Mouse (Mus musculus) limb, embryonic 13.5 days (tissue): ENCODE measurements around the gene Cpeb2. TPM values are rescaled to one million over a fixed set of nuclear protein-coding genes. Genes with fewer than 3 reads are reported as not detected.

ENCODE experiments used
- ATAC-seq: fragments of 200-750 bp; cut with Nextera tagmentation; 2 replicates; pipeline ENCODE4 v1.8.0; 2017; ENCODE audit warnings: low read depth, moderate number of reproducible peaks, moderate TSS enrichment; ENCODE audit not compliant: low FRiP score
- H3K27ac ChIP-seq: fragments of 300-500 bp; sonication (generic); 2 replicates; pipeline ENCODE4 v1.5.1; 2015; ENCODE audit warnings: inconsistent platforms, mild to moderate bottlenecking, moderate library complexity
- H3K27me3 ChIP-seq: fragments of 300-500 bp; sonication (generic); 2 replicates; pipeline ENCODE4 v1.6.1; 2015; ENCODE audit warnings: mild to moderate bottlenecking, inconsistent platforms
- H3K36me3 ChIP-seq: fragments of 300-500 bp; sonication (generic); 2 replicates; pipeline ENCODE4 v1.6.1; 2015; ENCODE audit warnings: inconsistent platforms, mild to moderate bottlenecking, moderate library complexity
- H3K4me1 ChIP-seq: fragments of 300-500 bp; sonication (generic); 2 replicates; pipeline ENCODE4 v1.6.1; 2015; ENCODE audit warnings: inconsistent platforms
- H3K4me2 ChIP-seq: fragments of 300-500 bp; sonication (generic); replicated peaks from 2 replicates; pipeline ENCODE4 v1.6.1; 2015; ENCODE audit warnings: inconsistent platforms, mild to moderate bottlenecking, moderate library complexity
- H3K4me3 ChIP-seq: fragments of 300-500 bp; sonication (generic); 2 replicates; pipeline ENCODE4 v1.5.1; 2015; ENCODE audit warnings: moderate library complexity, mild to moderate bottlenecking, inconsistent platforms
- H3K9ac ChIP-seq: fragments of 300-500 bp; sonication (generic); 2 replicates; pipeline ENCODE4 v1.6.1; 2015; ENCODE audit warnings: mild to moderate bottlenecking, inconsistent platforms
- H3K9me3 ChIP-seq: fragments of 300-500 bp; sonication (generic); 2 replicates; pipeline ENCODE4 v1.6.1; 2016; ENCODE audit warnings: inconsistent platforms
- WGBS: fragments of 180-500 bp; shearing (Covaris S2); methylation state at CpG from one replicate; pipeline ENCODE4 v1.1.7; 2015; 5-methylcytosine and 5-hydroxymethylcytosine counted together
- polyA plus RNA-seq: library from polyadenylated mRNA; unstranded; fragments of >200 nt; fragmentation: Nextera tagmentation; extraction: Ambion mirVana; gene quantifications from 2 replicates; pipeline ENCODE4 v1.2.1, GENCODE M21; 2015

The Cpeb2 gene
- polyA plus RNA-seq, 1 experiment from 2014 or later = 2.7 TPM

GRCm38 (mm10) chr5:43246236-43246635 is 13.3 kb downstream of the Cpeb2 start:
- H3K9ac ChIP-seq = no peak overlapping the region
- H3K4me1 ChIP-seq = no peaks in the 10 kb centered on the region
- no peak overlapping the region for H3K4me2 ChIP-seq
- peaks cover 5% of the 10 kb centered on the region; the same call in 1 of the 2 replicates for H3K36me3 ChIP-seq
- H3K4me3 ChIP-seq = no peak overlapping the region
- 91% methylated on average over 8 of the region's 8 CpGs for WGBS
- no peak for ATAC-seq
- H3K9me3 ChIP-seq = no peaks in the 10 kb centered on the region
- no peak overlapping the region for H3K27ac ChIP-seq
- no peaks in the 10 kb centered on the region for H3K27me3 ChIP-seq

GRCm38 (mm10) chr5:43246954-43247353 is 14.0 kb downstream of the Cpeb2 start:
- Histone ChIP-seq H3K36me3 (peaks cover 5% of the 10 kb centered on the region; the same call in 1 of the 2 replicates), H3K4me1 (no peaks in the 10 kb centered on the region), H3K4me3 (no peak overlapping the region), H3K4me2 (no peak overlapping the region), H3K27me3 (no peaks in the 10 kb centered on the region), H3K9ac (no peak overlapping the region), H3K27ac (no peak overlapping the region), H3K9me3 (no peaks in the 10 kb centered on the region)
- no peak for ATAC-seq
- WGBS = 82% methylated on average over 6 of the region's 6 CpGs

GRCm38 (mm10) chr5:43248001-43248430 is 15.0 kb downstream of the Cpeb2 start:
- Histone ChIP-seq H3K4me2 (no peak overlapping the region), H3K4me3 (no peak overlapping the region), H3K4me1 (no peaks in the 10 kb centered on the region), H3K9me3 (no peaks in the 10 kb centered on the region), H3K9ac (no peak overlapping the region), H3K36me3 (peaks cover 5% of the 10 kb centered on the region; the same call in 1 of the 2 replicates), H3K27me3 (no peaks in the 10 kb centered on the region), H3K27ac (no peak overlapping the region)
- 53% methylated on average over 3 of the region's 3 CpGs for WGBS
- no peak for ATAC-seq

- Histone ChIP-seq H3K27me3 (no peaks in the 10 kb centered on the region), H3K9ac (no peak overlapping the region), H3K9me3 (no peaks in the 10 kb centered on the region), H3K4me2 (no peak overlapping the region), H3K4me3 (no peak overlapping the region), H3K36me3 (no peaks in the 10 kb centered on the region), H3K27ac (no peak overlapping the region), H3K4me1 (no peaks in the 10 kb centered on the region)
- no peak for ATAC-seq
- 89% methylated on average over 2 of the region's 2 CpGs for WGBS
Measured at GRCm38 (mm10) chr5:43257490-43257889, 24.5 kb downstream of the Cpeb2 start.

GRCm38 (mm10) chr5:43258472-43259142 is 25.6 kb downstream of the Cpeb2 start:
- Histone ChIP-seq H3K9me3 (no peaks in the 10 kb centered on the region), H3K27me3 (no peaks in the 10 kb centered on the region), H3K4me3 (no peak overlapping the region), H3K4me1 (no peaks in the 10 kb centered on the region), H3K27ac (no peak overlapping the region), H3K36me3 (no peaks in the 10 kb centered on the region), H3K9ac (no peak overlapping the region), H3K4me2 (no peak overlapping the region)
- ATAC-seq = no peak
- WGBS = 94% methylated on average over 3 of the region's 3 CpGs

DNA sequence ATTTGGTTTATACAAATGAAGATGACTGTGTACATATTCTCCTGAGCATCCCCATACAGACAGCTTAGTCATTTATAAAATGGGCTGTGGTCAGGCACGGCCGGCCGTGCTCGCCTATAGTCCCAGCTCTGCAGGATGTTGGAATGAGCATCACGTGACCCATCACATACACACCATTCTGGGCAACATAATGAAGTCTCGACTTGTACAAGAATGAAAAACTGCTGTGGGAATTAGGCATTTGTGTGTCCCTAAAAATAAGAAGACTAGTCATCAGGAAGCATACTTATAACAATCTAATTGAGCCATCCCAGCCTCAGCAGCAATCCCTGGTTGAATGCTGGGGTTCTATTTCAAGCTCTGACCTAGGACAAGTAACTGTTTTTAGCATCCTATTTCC is 28.8 kb downstream of the Cpeb2 start:
- 84% methylated on average over 6 of the region's 6 CpGs for WGBS
- ATAC-seq = no peak
- H3K4me1 ChIP-seq = no peaks in the 10 kb centered on the region

DNA sequence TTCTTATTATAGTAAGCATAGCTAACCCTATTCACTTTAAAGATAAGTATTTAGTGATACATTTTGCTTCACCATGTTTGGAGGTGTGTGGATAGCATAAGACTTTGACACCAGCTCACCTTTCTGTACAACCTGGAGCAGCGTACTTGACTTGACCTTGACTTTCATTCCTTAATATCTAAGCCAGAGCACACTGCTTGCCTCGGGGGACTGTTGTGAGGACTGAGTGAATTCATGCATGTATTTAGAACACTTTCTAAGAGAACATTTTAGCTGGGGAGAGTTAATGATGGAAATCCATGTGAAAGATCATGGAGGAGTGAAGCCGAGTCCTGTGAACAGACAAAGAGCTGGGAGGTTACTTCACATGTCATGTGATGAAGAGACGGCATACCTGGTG is 31.0 kb downstream of the Cpeb2 start:
- H3K36me3 ChIP-seq = no peaks in the 10 kb centered on the region
- no peak overlapping the region for H3K9ac ChIP-seq
- 87% methylated on average over 4 of the region's 4 CpGs for WGBS
- H3K27me3 ChIP-seq = no peaks in the 10 kb centered on the region
- ATAC-seq = no peak
- no peak overlapping the region for H3K4me2 ChIP-seq
- H3K27ac ChIP-seq = no peak overlapping the region
- no peak overlapping the region for H3K4me3 ChIP-seq
- H3K9me3 ChIP-seq = no peaks in the 10 kb centered on the region
- no peaks in the 10 kb centered on the region for H3K4me1 ChIP-seq

More for the DNA sequence above, 28.8 kb downstream of the Cpeb2 start:
- Histone ChIP-seq H3K36me3 (no peaks in the 10 kb centered on the region), H3K4me2 (no peak overlapping the region), H3K27ac (no peak overlapping the region), H3K27me3 (no peaks in the 10 kb centered on the region), H3K9me3 (no peaks in the 10 kb centered on the region), H3K9ac (no peak overlapping the region), H3K4me3 (no peak overlapping the region)

GRCm38 (mm10) chr5:43264696-43265095 is 31.7 kb downstream of the Cpeb2 start:
- Histone ChIP-seq H3K9me3 (no peaks in the 10 kb centered on the region), H3K27ac (no peak overlapping the region), H3K4me2 (no peak overlapping the region), H3K4me1 (no peaks in the 10 kb centered on the region), H3K36me3 (no peaks in the 10 kb centered on the region), H3K4me3 (no peak overlapping the region), H3K27me3 (no peaks in the 10 kb centered on the region), H3K9ac (no peak overlapping the region)
- no peak for ATAC-seq
- WGBS = 89% methylated on average over 2 of the region's 2 CpGs

- no peak overlapping the region for H3K9ac ChIP-seq
- no peaks in the 10 kb centered on the region for H3K4me1 ChIP-seq
- H3K9me3 ChIP-seq = no peaks in the 10 kb centered on the region
- H3K4me2 ChIP-seq = no peak overlapping the region
- H3K27me3 ChIP-seq = no peaks in the 10 kb centered on the region
- no peak overlapping the region for H3K4me3 ChIP-seq
- H3K27ac ChIP-seq = no peak overlapping the region
- WGBS = 96% methylated on average over 1 of the region's 1 CpGs
- no peaks in the 10 kb centered on the region for H3K36me3 ChIP-seq
- no peak for ATAC-seq
Measured at GRCm38 (mm10) chr5:43277982-43278381, 45.0 kb downstream of the Cpeb2 start.

DNA sequence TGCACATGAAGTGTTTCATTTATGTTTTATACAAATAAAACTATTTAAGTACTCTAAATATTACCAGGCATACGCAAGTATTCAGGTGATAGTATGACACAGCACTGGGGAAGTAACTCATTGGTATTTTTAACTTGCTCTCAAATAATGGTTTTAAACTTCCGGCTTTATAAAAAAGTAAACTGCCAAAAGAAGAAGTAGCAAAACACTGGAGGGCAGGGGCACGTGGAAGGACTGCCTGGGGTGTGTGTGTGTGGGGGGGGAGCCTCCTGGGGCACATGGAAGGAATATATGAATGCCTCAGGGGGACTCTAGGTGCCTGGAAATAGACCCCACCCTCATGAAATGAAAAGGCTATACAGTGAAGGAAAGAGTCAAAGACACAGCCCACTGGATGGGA is 46.8 kb downstream of the Cpeb2 start:
- no peaks in the 10 kb centered on the region for H3K4me1 ChIP-seq
- H3K4me2 ChIP-seq = no peak overlapping the region
- H3K36me3 ChIP-seq = no peaks in the 10 kb centered on the region
- H3K27me3 ChIP-seq = no peaks in the 10 kb centered on the region
- H3K9ac ChIP-seq = no peak overlapping the region
- no peak overlapping the region for H3K4me3 ChIP-seq
- WGBS = 79% methylated on average over 3 of the region's 3 CpGs
- no peaks in the 10 kb centered on the region for H3K9me3 ChIP-seq
- no peak for ATAC-seq
- H3K27ac ChIP-seq = no peak overlapping the region

DNA sequence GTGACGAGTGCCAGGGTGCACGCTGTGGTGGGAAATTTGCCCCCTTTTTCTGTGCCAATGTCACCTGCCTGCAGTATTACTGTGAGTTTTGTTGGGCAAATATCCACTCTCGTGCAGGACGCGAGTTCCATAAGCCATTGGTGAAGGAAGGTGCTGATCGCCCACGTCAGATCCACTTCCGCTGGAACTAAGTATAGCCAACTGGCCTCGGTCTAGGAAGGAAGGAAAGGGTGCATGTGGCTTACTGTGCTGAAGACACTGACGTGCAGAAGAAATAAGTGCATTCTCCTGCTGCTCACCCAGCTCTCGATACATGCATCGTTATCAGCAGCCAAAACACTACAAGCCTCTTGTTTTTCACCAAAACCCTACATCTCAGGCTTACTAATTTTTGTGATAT is 52.8 kb downstream of the Cpeb2 start:
- no peak overlapping the region for H3K9ac ChIP-seq
- no peak overlapping the region for H3K27ac ChIP-seq
- H3K4me2 ChIP-seq = no peak overlapping the region
- WGBS = 87% methylated on average over 12 of the region's 12 CpGs
- H3K9me3 ChIP-seq = no peaks in the 10 kb centered on the region
- no peaks in the 10 kb centered on the region for H3K27me3 ChIP-seq
- ATAC-seq = no peak
- H3K36me3 ChIP-seq = 0 out of 2 replicates have a peak, but pooled peaks cover 6% of the 10 kb centered on the region
- no peak overlapping the region for H3K4me3 ChIP-seq
- no peaks in the 10 kb centered on the region for H3K4me1 ChIP-seq

DNA sequence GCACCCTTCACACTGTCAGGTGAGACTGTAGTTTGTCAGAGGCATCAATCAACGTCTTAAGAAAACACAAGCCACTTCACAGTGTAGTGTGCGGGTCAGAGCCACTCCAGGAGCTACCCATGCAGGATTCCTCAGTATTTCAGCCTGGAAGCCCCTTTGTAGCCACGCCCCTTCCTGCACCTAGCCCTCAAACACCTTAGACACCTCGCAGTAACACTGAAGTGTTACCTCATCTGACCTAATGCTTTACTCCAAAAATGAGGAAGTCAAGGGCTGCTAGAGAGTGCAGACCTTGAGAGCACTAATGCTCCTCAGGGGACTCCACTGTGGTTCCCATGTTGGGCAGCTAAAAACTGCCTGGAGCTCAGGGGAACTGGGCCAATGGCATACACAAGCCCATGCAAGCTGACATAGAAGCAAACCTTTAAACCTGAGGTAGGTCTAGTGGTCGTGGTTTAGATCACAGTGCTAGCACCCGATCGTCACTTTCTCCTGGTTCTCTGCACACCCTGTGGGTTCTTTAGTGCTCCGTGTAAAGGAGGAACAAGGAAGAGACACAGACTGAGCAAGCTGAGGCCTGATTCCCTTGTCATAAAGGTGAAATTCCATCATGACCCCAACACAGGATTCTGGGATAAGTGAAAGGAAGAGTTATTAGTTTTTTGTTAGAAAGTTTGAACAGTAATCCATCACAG is 56.9 kb downstream of the Cpeb2 start:
- no peak overlapping the region for H3K4me2 ChIP-seq
- 0 out of 2 replicates have a peak, but pooled peaks cover 6% of the 10 kb centered on the region for H3K36me3 ChIP-seq
- H3K27ac ChIP-seq = no peak overlapping the region
- H3K9me3 ChIP-seq = no peaks in the 10 kb centered on the region
- 69% methylated on average over 8 of the region's 8 CpGs for WGBS
- no peaks in the 10 kb centered on the region for H3K4me1 ChIP-seq
- no peak for ATAC-seq
- H3K27me3 ChIP-seq = no peaks in the 10 kb centered on the region
- H3K9ac ChIP-seq = no peak overlapping the region
- no peak overlapping the region for H3K4me3 ChIP-seq
